Mouse (Mus musculus): Measurements from ENCODE around the gene Actr2. TPM values are rescaled to one million over a fixed set of nuclear protein-coding genes. Genes with fewer than 3 reads are reported as not detected.

The Actr2 gene
- polyA plus RNA-seq, 1 experiment from 2014 or later, result 86.7 TPM

DNA sequence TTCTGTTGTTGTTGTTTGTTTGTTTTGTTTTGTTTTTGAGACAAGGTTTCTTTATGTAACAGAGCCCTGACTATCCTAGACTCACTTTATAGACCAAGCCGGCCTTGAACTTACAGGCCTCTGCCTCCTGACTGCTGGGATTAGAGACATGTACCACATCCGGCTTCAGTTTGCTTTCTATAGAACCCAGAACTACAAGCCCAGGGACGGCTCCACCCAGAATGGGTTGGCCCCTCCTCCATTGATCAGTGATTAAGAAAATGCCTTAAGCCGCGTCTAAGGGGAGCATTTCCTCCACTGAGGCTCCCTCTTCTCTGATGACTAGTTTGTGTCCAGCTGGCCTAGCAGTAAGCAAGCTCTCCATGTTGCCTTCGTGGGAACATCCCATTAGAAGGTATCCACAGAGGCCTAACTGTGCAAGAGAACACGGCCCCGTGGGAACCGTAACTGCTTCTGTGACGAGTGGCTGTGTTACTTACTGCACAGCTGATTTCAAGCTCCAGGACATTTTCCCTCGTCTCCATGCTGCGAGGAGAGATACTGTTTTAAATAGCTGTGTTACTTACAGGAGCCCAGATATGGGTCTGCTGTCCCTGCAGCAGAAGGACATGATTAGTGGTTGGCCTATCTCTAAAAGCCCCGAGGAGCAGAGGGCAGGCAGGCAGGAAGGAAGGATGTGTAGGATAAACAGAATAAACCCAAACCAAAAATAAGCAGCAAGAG, 59.7 kb downstream of the Actr2 start:
- Histone ChIP-seq H3K9ac (ENCODE audit: low read depth, low read length) (no peak overlapping the region), H3K36me3 (ENCODE audit: control insufficient read depth, insufficient read depth, low read length) (0 out of 2 replicates have a peak, but pooled peaks cover 3% of the 10 kb centered on the region), H3K27me3 (ENCODE audit: control insufficient read depth, insufficient read depth, low read length) (no peaks in the 10 kb centered on the region), H3K27ac (ENCODE audit: low read depth, low read length) (no peak overlapping the region), H3K9me3 (ENCODE audit: control insufficient read depth, low read length) (no peaks in the 10 kb centered on the region), H3K4me2 (replicated peaks; ENCODE audit: low read depth, low read length) (no peak overlapping the region), H3K4me1 (replicated peaks; ENCODE audit: control insufficient read depth, insufficient read depth, low read length) (no peaks in the 10 kb centered on the region), H3K4me3 (ENCODE audit: low read depth, low read length) (no peak overlapping the region)
- 72% methylated on average over 13 of the region's 13 CpGs for WGBS
- DNase-seq (ENCODE audit: low spot score) (no peak), ATAC-seq (ENCODE audit: low FRiP score) (no peak)

DNA sequence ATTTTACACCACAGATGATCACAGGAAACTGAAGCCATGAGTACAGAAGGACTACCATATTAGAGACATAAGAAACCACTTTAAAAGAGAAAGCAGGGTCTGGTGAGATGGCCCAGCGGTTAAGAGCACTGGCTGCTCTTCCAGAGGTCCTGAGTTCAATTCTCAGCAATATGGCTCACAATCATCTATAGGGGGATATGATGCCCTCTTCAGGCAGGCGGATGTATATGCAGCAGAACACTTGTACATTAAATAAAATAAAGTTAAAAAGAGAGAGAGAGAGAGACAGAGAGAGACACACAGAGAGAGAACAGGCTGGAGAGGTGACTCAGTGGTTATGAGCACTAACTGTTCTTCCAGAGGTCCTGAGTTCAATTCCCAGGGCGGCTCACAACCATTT, 67.1 kb downstream of the Actr2 start:
- Histone ChIP-seq H3K9ac (ENCODE audit: low read depth, low read length) (no peak overlapping the region), H3K4me1 (replicated peaks; ENCODE audit: control insufficient read depth, insufficient read depth, low read length) (no peaks in the 10 kb centered on the region; the same call in 1 of the 2 replicates), H3K9me3 (ENCODE audit: control insufficient read depth, low read length) (no peaks in the 10 kb centered on the region), H3K4me3 (ENCODE audit: low read depth, low read length) (no peak overlapping the region), H3K27ac (ENCODE audit: low read depth, low read length) (no peak overlapping the region), H3K4me2 (replicated peaks; ENCODE audit: low read depth, low read length) (no peak overlapping the region), H3K36me3 (ENCODE audit: control insufficient read depth, insufficient read depth, low read length) (no peaks in the 10 kb centered on the region), H3K27me3 (ENCODE audit: control insufficient read depth, insufficient read depth, low read length) (no peaks in the 10 kb centered on the region)
- WGBS, result 66% methylated on average over 3 of the region's 3 CpGs
- ATAC-seq (ENCODE audit: low FRiP score) (no peak), DNase-seq (ENCODE audit: low spot score) (no peak)

DNA sequence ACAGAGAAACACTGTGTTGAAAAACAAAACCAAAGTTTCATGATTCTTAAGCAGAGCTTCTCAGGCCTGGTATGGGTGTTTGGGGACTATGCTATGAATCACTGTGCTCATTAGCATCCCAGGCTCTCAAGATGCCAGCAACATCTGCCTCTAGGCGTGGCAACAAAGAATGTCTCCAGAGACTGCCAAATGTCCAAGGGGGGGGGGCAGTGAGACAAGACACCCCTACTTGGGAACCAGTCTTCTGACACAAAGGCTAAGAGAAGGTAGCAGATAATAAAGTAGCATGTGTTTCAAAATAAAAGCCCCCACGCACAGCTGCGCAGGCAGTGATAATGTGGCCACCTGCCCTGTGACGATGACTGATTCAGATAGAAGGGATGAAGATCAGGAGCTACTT, 69.5 kb downstream of the Actr2 start:
- DNase-seq (ENCODE audit: low spot score) (no peak), ATAC-seq (ENCODE audit: low FRiP score) (no peak)
- H3K9me3 ChIP-seq (ENCODE audit: control insufficient read depth, low read length), result no peaks in the 10 kb centered on the region
- no peaks in the 10 kb centered on the region for H3K36me3 ChIP-seq (ENCODE audit: control insufficient read depth, insufficient read depth, low read length)
- WGBS, result 75% methylated on average over 4 of the region's 4 CpGs
- H3K27ac ChIP-seq (ENCODE audit: low read depth, low read length), result no peak overlapping the region
- no peaks in the 10 kb centered on the region for H3K27me3 ChIP-seq (ENCODE audit: control insufficient read depth, insufficient read depth, low read length)
- no peak overlapping the region for H3K4me3 ChIP-seq (ENCODE audit: low read depth, low read length)
- H3K4me2 ChIP-seq (replicated peaks; ENCODE audit: low read depth, low read length), result no peak overlapping the region
- H3K9ac ChIP-seq (ENCODE audit: low read depth, low read length), result no peak overlapping the region
- no peaks in the 10 kb centered on the region; the same call in 1 of the 2 replicates for H3K4me1 ChIP-seq (replicated peaks; ENCODE audit: control insufficient read depth, insufficient read depth, low read length)

DNA sequence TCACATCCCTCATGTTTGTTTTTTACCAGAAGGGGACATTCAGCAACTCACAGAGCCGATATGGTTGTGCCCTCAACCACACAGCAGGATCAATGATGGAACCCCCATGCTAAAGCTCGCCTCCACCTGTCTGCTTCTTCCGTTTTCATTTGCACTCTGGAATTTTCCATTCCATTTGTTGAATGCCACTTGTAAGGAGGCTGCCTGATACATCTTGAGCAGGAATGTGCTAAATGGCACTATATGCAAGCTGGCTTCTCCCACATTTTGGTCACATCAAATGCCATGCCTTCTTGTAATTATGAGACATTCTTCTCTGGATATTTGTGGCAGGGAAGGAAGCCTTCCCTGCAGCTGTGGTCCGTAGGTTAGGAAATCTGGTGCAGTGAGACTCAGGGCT, 70.6 kb downstream of the Actr2 start:
- no peaks in the 10 kb centered on the region for H3K9me3 ChIP-seq (ENCODE audit: control insufficient read depth, low read length)
- DNase-seq (ENCODE audit: low spot score), result no peak
- no peak overlapping the region for H3K9ac ChIP-seq (ENCODE audit: low read depth, low read length)
- ATAC-seq (ENCODE audit: low FRiP score), result no peak
- no peaks in the 10 kb centered on the region for H3K27me3 ChIP-seq (ENCODE audit: control insufficient read depth, insufficient read depth, low read length)
- H3K4me3 ChIP-seq (ENCODE audit: low read depth, low read length), result no peak overlapping the region
- no peaks in the 10 kb centered on the region for H3K36me3 ChIP-seq (ENCODE audit: control insufficient read depth, insufficient read depth, low read length)
- H3K4me1 ChIP-seq (replicated peaks; ENCODE audit: control insufficient read depth, insufficient read depth, low read length), result no peaks in the 10 kb centered on the region; the same call in 1 of the 2 replicates
- H3K27ac ChIP-seq (ENCODE audit: low read depth, low read length), result no peak overlapping the region
- WGBS, result 70% methylated on average over 4 of the region's 4 CpGs
- H3K4me2 ChIP-seq (replicated peaks; ENCODE audit: low read depth, low read length), result no peak overlapping the region

DNA sequence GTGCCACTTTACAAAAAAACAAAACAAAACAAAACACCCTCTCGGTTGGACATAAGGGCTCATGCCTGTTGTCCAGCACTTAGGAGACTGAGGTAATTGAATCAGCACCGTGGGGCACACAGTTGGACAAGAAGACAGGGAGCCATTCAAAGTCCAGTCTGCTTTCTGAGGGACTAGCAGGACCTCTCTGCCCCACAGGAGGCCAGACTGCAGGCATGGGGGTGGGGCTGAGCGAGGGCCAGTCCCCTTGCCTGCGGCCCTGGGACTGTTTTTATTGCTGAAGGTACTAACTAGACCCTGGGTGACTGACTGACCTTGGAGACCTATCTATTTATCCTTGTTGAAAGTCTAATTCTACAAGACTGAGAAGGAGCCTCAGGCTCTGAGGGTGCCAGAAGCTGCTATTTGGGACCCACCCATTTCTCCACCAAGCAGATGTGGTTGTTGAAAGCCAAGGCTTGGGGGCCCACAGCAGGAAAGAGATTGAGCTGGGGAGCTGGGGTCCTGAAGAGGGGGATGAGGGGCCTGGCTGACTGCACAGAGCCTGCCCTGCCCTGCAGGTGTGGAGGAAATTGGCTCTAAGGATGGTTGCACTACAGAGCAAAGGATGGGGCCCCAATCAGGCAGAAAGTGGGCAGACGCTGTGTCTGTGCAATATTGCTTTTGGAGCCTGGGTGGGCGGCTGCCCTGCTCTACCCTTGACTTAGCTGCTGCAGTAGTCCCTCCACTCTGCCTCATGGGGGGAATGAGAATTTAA, 71.4 kb downstream of the Actr2 start:
- no peaks in the 10 kb centered on the region for H3K27me3 ChIP-seq (ENCODE audit: control insufficient read depth, insufficient read depth, low read length)
- WGBS, result 17% methylated on average over 6 of the region's 6 CpGs
- no peak overlapping the region for H3K4me3 ChIP-seq (ENCODE audit: low read depth, low read length)
- H3K9ac ChIP-seq (ENCODE audit: low read depth, low read length), result no peak overlapping the region
- no peaks in the 10 kb centered on the region for H3K36me3 ChIP-seq (ENCODE audit: control insufficient read depth, insufficient read depth, low read length)
- no peak overlapping the region for H3K27ac ChIP-seq (ENCODE audit: low read depth, low read length)
- DNase-seq (ENCODE audit: low spot score) (peak; percentile 23), ATAC-seq (ENCODE audit: low FRiP score) (no peak)
- no peaks in the 10 kb centered on the region for H3K9me3 ChIP-seq (ENCODE audit: control insufficient read depth, low read length)
- no peak overlapping the region for H3K4me2 ChIP-seq (replicated peaks; ENCODE audit: low read depth, low read length)
- no peaks in the 10 kb centered on the region; the same call in 1 of the 2 replicates for H3K4me1 ChIP-seq (replicated peaks; ENCODE audit: control insufficient read depth, insufficient read depth, low read length)

DNA sequence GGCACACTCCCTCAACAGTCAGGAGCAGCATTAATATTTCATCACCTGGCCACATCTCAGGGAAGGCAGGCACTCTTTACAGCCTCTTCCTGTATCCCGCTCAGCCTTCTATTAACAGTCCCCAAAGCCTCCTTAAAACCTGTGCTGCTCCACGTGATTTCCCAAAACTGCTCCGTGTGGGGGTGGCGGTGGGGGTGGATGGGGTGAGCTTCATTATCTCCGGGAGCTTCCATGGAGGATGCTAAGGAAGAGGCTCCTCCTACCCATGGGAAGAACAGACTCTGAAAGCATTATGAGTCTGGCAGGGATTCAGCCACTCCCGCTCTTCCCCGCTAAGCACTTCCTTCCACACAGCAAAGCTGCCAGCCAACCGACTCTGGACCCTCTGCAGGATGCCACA, 74.0 kb downstream of the Actr2 start:
- 45% methylated on average over 8 of the region's 8 CpGs for WGBS
- H3K4me2 ChIP-seq (replicated peaks; ENCODE audit: low read depth, low read length), result no peak overlapping the region
- H3K27me3 ChIP-seq (ENCODE audit: control insufficient read depth, insufficient read depth, low read length), result no peaks in the 10 kb centered on the region
- H3K9me3 ChIP-seq (ENCODE audit: control insufficient read depth, low read length), result no peaks in the 10 kb centered on the region
- no peaks in the 10 kb centered on the region; the same call in 1 of the 2 replicates for H3K4me1 ChIP-seq (replicated peaks; ENCODE audit: control insufficient read depth, insufficient read depth, low read length)
- no peak overlapping the region for H3K4me3 ChIP-seq (ENCODE audit: low read depth, low read length)
- no peak for DNase-seq (ENCODE audit: low spot score)
- 0 out of 2 replicates have a peak, but pooled peaks have one; percentile 17 for ATAC-seq (ENCODE audit: low FRiP score)
- H3K36me3 ChIP-seq (ENCODE audit: control insufficient read depth, insufficient read depth, low read length), result no peaks in the 10 kb centered on the region
- no peak overlapping the region for H3K27ac ChIP-seq (ENCODE audit: low read depth, low read length)
- no peak overlapping the region for H3K9ac ChIP-seq (ENCODE audit: low read depth, low read length)

DNA sequence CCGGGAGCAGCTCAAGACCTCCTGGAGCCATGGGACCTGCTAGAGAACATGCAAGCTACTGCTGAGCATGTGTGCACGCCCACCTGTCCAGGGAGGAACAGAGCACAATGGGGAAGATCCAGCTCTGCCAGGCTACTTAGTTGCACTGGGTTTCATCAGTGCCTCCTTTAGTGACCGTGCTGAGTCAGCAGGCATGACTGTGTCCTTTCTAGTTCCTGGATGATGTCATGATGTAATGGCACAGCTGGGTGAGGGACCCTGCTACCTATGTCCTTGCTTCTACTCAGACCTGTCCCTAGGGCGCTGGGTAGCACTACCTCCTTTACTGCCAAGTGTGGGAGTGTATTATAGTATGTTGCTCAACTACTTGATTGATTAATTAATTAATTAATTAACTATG, 75.0 kb downstream of the Actr2 start:
- no peak for DNase-seq (ENCODE audit: low spot score)
- 90% methylated on average over 4 of the region's 4 CpGs for WGBS
- Histone ChIP-seq H3K9me3 (ENCODE audit: control insufficient read depth, low read length) (no peaks in the 10 kb centered on the region), H3K4me1 (replicated peaks; ENCODE audit: control insufficient read depth, insufficient read depth, low read length) (no peaks in the 10 kb centered on the region; the same call in 1 of the 2 replicates), H3K4me2 (replicated peaks; ENCODE audit: low read depth, low read length) (no peak overlapping the region), H3K36me3 (ENCODE audit: control insufficient read depth, insufficient read depth, low read length) (no peaks in the 10 kb centered on the region), H3K9ac (ENCODE audit: low read depth, low read length) (no peak overlapping the region), H3K27ac (ENCODE audit: low read depth, low read length) (no peak overlapping the region), H3K4me3 (ENCODE audit: low read depth, low read length) (no peak overlapping the region), H3K27me3 (ENCODE audit: control insufficient read depth, insufficient read depth, low read length) (no peaks in the 10 kb centered on the region)
- no peak for ATAC-seq (ENCODE audit: low FRiP score)

DNA sequence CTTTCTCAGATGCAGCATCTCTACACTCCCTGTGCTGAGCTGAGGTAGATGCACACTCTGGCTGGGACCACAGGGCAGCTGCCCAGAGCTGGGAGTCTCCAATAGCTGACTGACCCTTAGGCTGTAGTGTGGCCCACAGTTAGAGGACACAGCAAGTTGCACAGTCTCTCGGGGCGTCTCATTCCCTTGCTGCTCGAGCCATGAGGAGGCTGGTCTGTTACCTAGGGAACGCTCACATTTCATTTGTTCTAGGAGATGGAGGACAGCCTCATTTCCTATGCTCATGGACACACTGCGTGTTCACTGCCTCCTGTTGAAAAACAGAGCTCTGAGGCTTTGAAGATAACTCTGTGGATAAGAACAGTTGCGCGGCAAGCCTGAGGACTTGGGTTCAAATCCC, 76.7 kb downstream of the Actr2 start:
- no peaks in the 10 kb centered on the region for H3K36me3 ChIP-seq (ENCODE audit: control insufficient read depth, insufficient read depth, low read length)
- H3K9me3 ChIP-seq (ENCODE audit: control insufficient read depth, low read length), result no peaks in the 10 kb centered on the region
- no peak overlapping the region for H3K9ac ChIP-seq (ENCODE audit: low read depth, low read length)
- WGBS, result 68% methylated on average over 7 of the region's 7 CpGs
- DNase-seq (ENCODE audit: low spot score), result no peak
- no peaks in the 10 kb centered on the region for H3K27me3 ChIP-seq (ENCODE audit: control insufficient read depth, insufficient read depth, low read length)
- H3K27ac ChIP-seq (ENCODE audit: low read depth, low read length), result no peak overlapping the region
- no peaks in the 10 kb centered on the region for H3K4me1 ChIP-seq (replicated peaks; ENCODE audit: control insufficient read depth, insufficient read depth, low read length)
- no peak overlapping the region for H3K4me3 ChIP-seq (ENCODE audit: low read depth, low read length)
- no peak for ATAC-seq (ENCODE audit: low FRiP score)
- no peak overlapping the region for H3K4me2 ChIP-seq (replicated peaks; ENCODE audit: low read depth, low read length)
